Mouse (Mus musculus): ENCODE results near the gene Slc52a3.

DNA sequence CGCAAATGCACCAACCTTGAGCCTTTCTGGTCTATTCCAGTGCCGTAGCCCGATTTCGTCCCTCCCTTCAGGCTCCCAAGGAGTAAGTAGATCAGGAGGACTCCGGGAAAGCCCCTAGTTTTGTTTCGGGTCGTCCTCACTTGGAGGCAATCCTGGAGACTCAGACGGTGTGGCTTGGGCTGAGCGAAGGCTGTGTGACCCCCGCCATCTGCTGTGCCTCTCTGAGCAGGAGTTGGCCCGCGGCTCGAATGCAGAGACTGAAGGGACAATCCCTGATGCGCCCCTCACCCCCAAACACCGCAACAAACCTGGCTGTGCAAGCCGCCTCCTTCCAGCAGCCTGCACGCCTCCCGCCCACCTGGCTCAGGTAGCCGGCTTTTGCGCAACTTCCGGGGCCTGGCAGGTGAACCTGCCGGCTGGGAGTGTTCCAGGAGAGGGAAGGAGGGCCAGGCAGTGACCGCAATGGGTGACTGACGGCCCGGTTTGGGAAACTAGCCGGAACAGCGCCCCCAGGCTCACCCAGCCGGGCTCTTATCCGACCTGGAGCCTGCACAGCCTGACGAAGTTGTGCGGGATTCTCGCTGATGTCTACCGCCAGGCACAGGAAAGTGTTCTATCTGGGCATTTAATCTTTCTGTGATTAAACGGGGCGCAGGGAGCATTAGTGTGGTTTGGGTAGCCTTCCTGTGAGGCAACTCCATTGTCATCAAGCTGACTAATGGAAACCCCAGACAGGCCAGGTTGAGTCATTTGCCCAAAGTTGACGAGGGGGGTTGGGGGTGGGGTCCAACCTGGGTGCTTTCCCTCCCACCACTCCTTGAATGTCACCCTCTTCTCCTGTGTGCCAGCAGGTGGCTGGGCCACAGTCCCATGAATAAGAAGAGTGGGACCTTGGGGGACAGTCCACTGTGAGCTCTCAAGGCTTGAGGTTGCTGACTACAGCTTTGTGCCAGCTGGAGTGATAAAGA, 22.4 kb upstream of the Slc52a3 start:
- TF ChIP-seq CTCF (IDR thresholded peaks at IDR 0.05; ENCODE audit: control insufficient read depth, insufficient read depth, insufficient read length) (peak; percentile 15), CEBPB (IDR thresholded peaks at IDR 0.05; ENCODE audit: low read depth) (peak; percentile 77)
